Mouse (Mus musculus) limb, embryonic 14.5 days (tissue): ENCODE data around the gene Rcor1. TPM values are rescaled to one million over a fixed set of nuclear protein-coding genes. Genes with fewer than 3 reads are reported as not detected.

Experiments
- ATAC-seq: fragments of 200-750 bp; cut with Nextera tagmentation; 2 replicates; pipeline ENCODE4 v1.8.0; 2017; ENCODE audit warnings: low read depth, moderate number of reproducible peaks, moderate TSS enrichment; ENCODE audit not compliant: low FRiP score
- DNase-seq: peaks from one replicate; pipeline ENCODE4 v3.0.0-alpha.2; 2015; ENCODE audit warnings: low spot score
- H3K27ac ChIP-seq: fragments of 300-500 bp; sonication (generic); replicated peaks from 2 replicates; pipeline ENCODE4 v1.5.1; 2014; ENCODE audit warnings: low read depth, mild to moderate bottlenecking, low read length, moderate library complexity, mixed read lengths
- H3K27me3 ChIP-seq: fragments of 300-500 bp; sonication (generic); 2 replicates; pipeline ENCODE4 v1.6.1; 2014; ENCODE audit warnings: low read length, mixed read lengths; ENCODE audit not compliant: control insufficient read depth, insufficient read depth
- H3K36me3 ChIP-seq: fragments of 300-500 bp; sonication (generic); 2 replicates; pipeline ENCODE4 v1.6.1; 2014; ENCODE audit warnings: mild to moderate bottlenecking, low read length, moderate library complexity, mixed read lengths; ENCODE audit not compliant: control insufficient read depth, insufficient read depth
- H3K4me1 ChIP-seq: fragments of 300-500 bp; sonication (generic); 2 replicates; pipeline ENCODE4 v1.6.1; 2014; ENCODE audit warnings: antibody characterized with exemption, low read length, mixed read lengths; ENCODE audit not compliant: control insufficient read depth, insufficient read depth
- H3K4me2 ChIP-seq: fragments of 300-500 bp; sonication (generic); replicated peaks from 2 replicates; pipeline ENCODE4 v1.6.1; 2014; ENCODE audit warnings: low read depth, mild to moderate bottlenecking, low read length, moderate library complexity; ENCODE audit not compliant: severe bottlenecking
- H3K4me3 ChIP-seq: fragments of 300-500 bp; sonication (generic); replicated peaks from 2 replicates; pipeline ENCODE4 v1.5.1; 2014; ENCODE audit warnings: low read length
- H3K9ac ChIP-seq: fragments of 300-500 bp; sonication (generic); 2 replicates; pipeline ENCODE4 v1.6.1; 2014; ENCODE audit warnings: mild to moderate bottlenecking, low read depth, low read length, moderate library complexity; ENCODE audit not compliant: severe bottlenecking
- H3K9me3 ChIP-seq: fragments of 300-500 bp; sonication (generic); 2 replicates; pipeline ENCODE4 v1.6.1; 2016; ENCODE audit warnings: low read length; ENCODE audit not compliant: control insufficient read depth
- POLR2A ChIP-seq: fragments of 200-500 bp; IDR thresholded peaks from 2 replicates; pipeline ENCODE4 v1.8.0; 2012; ENCODE audit warnings: inconsistent platforms, mild to moderate bottlenecking, moderate library complexity, borderline replicate concordance; ENCODE audit not compliant: insufficient read depth, insufficient read length; ENCODE audit errors: extremely low read depth
- WGBS: fragments of 180-500 bp; shearing (Covaris S2); extraction: QIAGEN DNeasy Blood & Tissue Kit; methylation state at CpG from one replicate; pipeline ENCODE4 v1.1.7; 2014; 5-methylcytosine and 5-hydroxymethylcytosine counted together
- polyA plus RNA-seq, 2 experiments: library from polyadenylated mRNA; depleted of rRNA in 1 of 2; stranded (reverse) in 1 of 2; unstranded in 1 of 2; fragments of >200 nt; fragmentation: Nextera tagmentation in 1 of 2; extraction: Ambion mirVana in 1 of 2; gene quantifications; 2 replicates each; pipeline versions ENCODE4 v1.2.1 to v1.2.3; 2012 to 2014

Gene Rcor1
- polyA plus RNA-seq, 2 experiments = 17.7 to 29.4 TPM

- H3K36me3 ChIP-seq = peaks cover 52% of the 10 kb centered on the region
- ATAC-seq (no peak), DNase-seq (no peak)
- TF ChIP-seq POLR2A = no peak
- H3K4me1 ChIP-seq = no peaks in the 10 kb centered on the region
- no peak overlapping the region for H3K4me3 ChIP-seq
- 92% methylated on average over 5 of the region's 5 CpGs for WGBS
- no peak overlapping the region for H3K4me2 ChIP-seq
- no peak overlapping the region for H3K9ac ChIP-seq
- H3K27ac ChIP-seq = no peak overlapping the region
- no peaks in the 10 kb centered on the region for H3K9me3 ChIP-seq
- H3K27me3 ChIP-seq = no peaks in the 10 kb centered on the region
These were observed 80.4 kb downstream of the Rcor1 start for GRCm38 (mm10) chr12:111119506-111120085.

- TF ChIP-seq POLR2A = no peak
- Histone ChIP-seq H3K4me1 (no peaks in the 10 kb centered on the region), H3K4me2 (no peak overlapping the region), H3K4me3 (no peak overlapping the region), H3K27me3 (no peaks in the 10 kb centered on the region), H3K27ac (no peak overlapping the region), H3K9me3 (no peaks in the 10 kb centered on the region), H3K9ac (no peak overlapping the region), H3K36me3 (peaks cover 40% of the 10 kb centered on the region)
- 92% methylated on average over 9 of the region's 9 CpGs for WGBS
- ATAC-seq (no peak), DNase-seq (no peak)
These were observed 82.0 kb downstream of the Rcor1 start for GRCm38 (mm10) chr12:111120976-111121645.

GRCm38 (mm10) chr12:111122332-111122852 is 83.2 kb downstream of the Rcor1 start:
- H3K4me2 ChIP-seq = no peak overlapping the region
- no peak overlapping the region for H3K27ac ChIP-seq
- no peak for DNase-seq
- no peaks in the 10 kb centered on the region for H3K27me3 ChIP-seq
- ATAC-seq = no peak
- no peak overlapping the region for H3K4me3 ChIP-seq
- H3K9ac ChIP-seq = no peak overlapping the region
- H3K4me1 ChIP-seq = no peaks in the 10 kb centered on the region
- no peak for TF ChIP-seq POLR2A
- H3K9me3 ChIP-seq = no peaks in the 10 kb centered on the region
- peaks cover 27% of the 10 kb centered on the region for H3K36me3 ChIP-seq

GRCm38 (mm10) chr12:111124601-111125260 is 85.6 kb downstream of the Rcor1 start:
- H3K9me3 ChIP-seq = no peaks in the 10 kb centered on the region
- DNase-seq (no peak), ATAC-seq (no peak)
- H3K9ac ChIP-seq = no peak overlapping the region
- no peaks in the 10 kb centered on the region for H3K27me3 ChIP-seq
- H3K27ac ChIP-seq = no peak overlapping the region
- H3K4me1 ChIP-seq = no peaks in the 10 kb centered on the region
- peaks cover 8% of the 10 kb centered on the region; the same call in 1 of the 2 replicates for H3K36me3 ChIP-seq
- WGBS = 76% methylated on average over 14 of the region's 14 CpGs
- H3K4me2 ChIP-seq = no peak overlapping the region
- no peak for TF ChIP-seq POLR2A
- no peak overlapping the region for H3K4me3 ChIP-seq

- H3K4me3 ChIP-seq = no peak overlapping the region
- DNase-seq (no peak), ATAC-seq (no peak)
- no peaks in the 10 kb centered on the region; the same call in 1 of the 2 replicates for H3K36me3 ChIP-seq
- H3K27me3 ChIP-seq = no peaks in the 10 kb centered on the region
- no peak overlapping the region for H3K27ac ChIP-seq
- H3K4me1 ChIP-seq = no peaks in the 10 kb centered on the region
- TF ChIP-seq POLR2A = no peak
- no peak overlapping the region for H3K4me2 ChIP-seq
- H3K9me3 ChIP-seq = no peaks in the 10 kb centered on the region
- WGBS = 72% methylated on average over 6 of the region's 6 CpGs
- no peak overlapping the region for H3K9ac ChIP-seq
These were observed 86.5 kb downstream of the Rcor1 start for GRCm38 (mm10) chr12:111125666-111126065.
